Mouse (Mus musculus) lung, postnatal 0 days (tissue): ENCODE data around the gene Ttpal.

Experiments used
- CTCF ChIP-seq: IDR thresholded peaks from 2 replicates; pipeline ENCODE4 v1.5.1; 2016; ENCODE audit warnings: antibody characterized with exemption, mild to moderate bottlenecking
- EP300 ChIP-seq: IDR thresholded peaks from 2 replicates; pipeline ENCODE4 v1.6.1; 2016; ENCODE audit warnings: antibody characterized with exemption, mild to moderate bottlenecking, control low read depth

DNA sequence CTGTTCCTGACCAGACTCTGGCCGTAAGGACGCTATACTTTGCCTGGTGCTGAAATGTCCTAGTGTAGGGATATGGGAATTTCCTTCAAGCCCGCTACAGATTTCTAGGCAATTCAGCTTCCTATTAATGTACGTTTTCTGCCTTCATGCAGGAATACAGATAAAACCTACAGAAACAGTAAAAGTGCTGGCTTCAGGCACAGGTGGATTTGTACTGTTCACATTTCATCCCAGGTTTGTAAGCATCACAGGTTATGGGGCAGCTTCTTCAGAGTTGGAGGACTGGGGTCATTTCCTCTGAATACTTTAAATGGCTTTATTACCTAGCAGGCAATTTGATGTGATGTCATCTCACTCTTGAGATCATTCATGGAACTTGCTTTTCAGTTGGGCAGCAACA is 15.8 kb downstream of the Ttpal start:
- no peak for TF ChIP-seq EP300
- no peak for TF ChIP-seq CTCF
